Mouse (Mus musculus) liver, embryonic 12.5 days (tissue): ENCODE measurements at regions not wholly inside any gene's neighbourhood (a gene's known extent, or its start where the extent isn't known, plus 50 kb on each side); places are given as distances from the start of the nearest gene placed in this dataset.
"Not testable (repeated sequence)": the region's sequence is repeated elsewhere in the genome, so short reads cannot be mapped to it uniquely, and the experiment has no call there.

ENCODE experiments used
- ATAC-seq: fragments of 200-750 bp; cut with Nextera tagmentation; 2 replicates; pipeline ENCODE4 v1.8.0; 2017; ENCODE audit warnings: moderate number of reproducible peaks, mild to moderate bottlenecking, moderate library complexity
- H3K27ac ChIP-seq: fragments of 300-500 bp; sonication (generic); 2 replicates; pipeline ENCODE4 v1.5.1; 2016; ENCODE audit warnings: mild to moderate bottlenecking
- H3K27me3 ChIP-seq: fragments of 300-500 bp; sonication (generic); replicated peaks from 2 replicates; pipeline ENCODE4 v1.6.1; 2016; ENCODE audit warnings: mild to moderate bottlenecking, moderate library complexity
- H3K36me3 ChIP-seq: fragments of 300-500 bp; sonication (generic); 2 replicates; pipeline ENCODE4 v1.6.1; 2016; ENCODE audit warnings: mild to moderate bottlenecking, moderate library complexity
- H3K4me1 ChIP-seq: fragments of 300-500 bp; sonication (generic); 2 replicates; pipeline ENCODE4 v1.6.1; 2016
- H3K4me2 ChIP-seq: fragments of 300-500 bp; sonication (generic); 2 replicates; pipeline ENCODE4 v1.6.1; 2016; ENCODE audit warnings: mild to moderate bottlenecking, moderate library complexity
- H3K4me3 ChIP-seq: fragments of 300-500 bp; sonication (generic); 2 replicates; pipeline ENCODE4 v1.5.1; 2016; ENCODE audit warnings: mild to moderate bottlenecking, moderate library complexity
- H3K9ac ChIP-seq: fragments of 300-500 bp; sonication (generic); 2 replicates; pipeline ENCODE4 v1.6.1; 2016; ENCODE audit warnings: mild to moderate bottlenecking, moderate library complexity
- H3K9me3 ChIP-seq: fragments of 300-500 bp; sonication (generic); replicated peaks from 2 replicates; pipeline ENCODE4 v1.6.1; 2016; ENCODE audit warnings: mild to moderate bottlenecking, moderate library complexity
- WGBS: fragments of 180-500 bp; shearing (Covaris S2); methylation state at CpG from one replicate; pipeline ENCODE4 v1.1.7; 2016; ENCODE audit not compliant: insufficient replicate concordance; 5-methylcytosine and 5-hydroxymethylcytosine counted together

DNA sequence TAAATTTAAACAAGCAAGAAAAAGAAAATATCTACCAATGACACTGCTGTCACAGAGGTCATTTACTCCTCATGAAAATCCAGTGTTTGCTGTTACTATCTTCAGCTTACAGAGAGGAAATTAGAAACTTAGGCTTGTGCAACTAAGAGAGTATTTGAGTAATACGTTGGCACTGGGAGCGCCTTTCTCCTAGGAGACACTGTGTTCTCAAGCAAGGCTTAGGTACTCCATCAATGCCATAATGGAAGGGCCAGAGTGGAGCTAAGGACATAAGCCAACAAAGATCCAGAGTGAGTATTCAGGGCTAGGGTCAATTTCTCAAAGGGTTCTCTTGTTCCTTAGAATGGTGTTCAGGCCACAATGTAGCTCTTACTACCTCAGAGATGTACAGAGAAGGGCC, 294.4 kb upstream of the Klf6 start:
- H3K27me3 ChIP-seq, result no peaks in the 10 kb centered on the region
- H3K4me3 ChIP-seq, result no peak overlapping the region
- no peak overlapping the region for H3K4me2 ChIP-seq
- no peaks in the 10 kb centered on the region for H3K4me1 ChIP-seq
- no peak overlapping the region for H3K9ac ChIP-seq
- H3K27ac ChIP-seq, result no peak overlapping the region
- no peaks in the 10 kb centered on the region for H3K9me3 ChIP-seq
- no peaks in the 10 kb centered on the region for H3K36me3 ChIP-seq
- 71% methylated on average over 2 of the region's 2 CpGs for WGBS
- ATAC-seq, result no peak

- H3K4me1 ChIP-seq, result no peaks in the 10 kb centered on the region
- no peak overlapping the region for H3K27ac ChIP-seq
- no peaks in the 10 kb centered on the region for H3K36me3 ChIP-seq
- no peaks in the 10 kb centered on the region for H3K27me3 ChIP-seq
- no peaks in the 10 kb centered on the region for H3K9me3 ChIP-seq
- 43% methylated on average over 1 of the region's 1 CpGs for WGBS
- H3K9ac ChIP-seq, result no peak overlapping the region
- no peak overlapping the region for H3K4me3 ChIP-seq
- no peak for ATAC-seq
- no peak overlapping the region for H3K4me2 ChIP-seq
Measured at GRCm38 (mm10) chr13:5569579-5569978, 291.7 kb upstream of the Klf6 start.

DNA sequence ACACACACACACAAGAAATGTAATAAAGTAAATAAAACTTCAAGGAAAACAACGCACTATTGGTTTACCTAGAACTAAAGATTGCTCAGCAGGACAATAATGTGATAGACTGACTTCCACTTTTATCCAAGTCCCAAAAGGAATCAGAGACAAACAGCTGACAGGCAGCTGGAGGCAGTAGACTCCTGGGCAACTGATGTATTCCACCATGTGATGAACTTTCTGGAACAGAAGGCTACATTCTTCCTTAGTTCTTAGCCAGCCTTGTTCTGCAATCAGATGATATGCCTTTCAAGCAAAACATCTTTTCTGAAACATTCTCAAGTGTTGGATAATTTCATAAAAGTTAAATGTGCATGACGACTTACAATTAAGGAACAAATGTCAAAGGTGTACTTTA, 290.9 kb upstream of the Klf6 start:
- ATAC-seq, result no peak
- WGBS, result 75% methylated on average over 2 of the region's 2 CpGs
- H3K9me3 ChIP-seq, result no peaks in the 10 kb centered on the region
- no peak overlapping the region for H3K9ac ChIP-seq
- H3K4me3 ChIP-seq, result no peak overlapping the region
- no peaks in the 10 kb centered on the region for H3K36me3 ChIP-seq
- H3K4me2 ChIP-seq, result no peak overlapping the region
- no peaks in the 10 kb centered on the region for H3K4me1 ChIP-seq
- no peaks in the 10 kb centered on the region for H3K27me3 ChIP-seq
- H3K27ac ChIP-seq, result no peak overlapping the region

DNA sequence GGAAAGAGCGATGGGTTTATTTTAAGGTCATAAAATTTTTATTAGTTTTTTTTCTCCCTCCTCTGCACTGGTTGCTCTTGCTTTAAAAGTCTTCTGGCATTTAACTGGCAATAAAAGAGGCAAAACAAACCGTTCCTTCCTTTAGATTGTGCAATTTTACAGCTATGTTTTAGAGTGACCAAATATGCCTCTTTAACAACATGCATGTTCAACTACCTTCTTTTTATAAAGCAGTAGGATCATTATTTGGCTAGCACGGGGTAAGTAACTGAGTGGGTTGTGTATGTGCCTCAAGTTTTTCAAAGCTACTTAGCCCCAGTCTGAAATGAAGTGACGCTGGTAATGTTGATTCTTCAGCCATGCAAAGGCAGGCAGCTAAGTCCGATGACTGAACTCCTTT, 284.7 kb upstream of the Klf6 start:
- no peaks in the 10 kb centered on the region for H3K27me3 ChIP-seq
- no peak overlapping the region for H3K4me3 ChIP-seq
- H3K4me1 ChIP-seq, result no peaks in the 10 kb centered on the region
- no peak overlapping the region for H3K27ac ChIP-seq
- H3K36me3 ChIP-seq, result no peaks in the 10 kb centered on the region
- H3K9me3 ChIP-seq, result no peaks in the 10 kb centered on the region
- H3K9ac ChIP-seq, result no peak overlapping the region
- no peak overlapping the region for H3K4me2 ChIP-seq
- no peak for ATAC-seq
- 66% methylated on average over 5 of the region's 5 CpGs for WGBS

GRCm38 (mm10) chr13:5583681-5584080, 277.6 kb upstream of the Klf6 start:
- H3K27me3 ChIP-seq, H3K9me3 ChIP-seq, H3K4me2 ChIP-seq, H3K36me3 ChIP-seq, H3K27ac ChIP-seq, ATAC-seq, H3K4me3 ChIP-seq, H3K9ac ChIP-seq, H3K4me1 ChIP-seq: not testable (repeated sequence)
- WGBS, result 72% methylated on average over 7 of the region's 7 CpGs

- Histone ChIP-seq H3K27me3 (no peaks in the 10 kb centered on the region), H3K27ac (no peak overlapping the region), H3K36me3 (no peaks in the 10 kb centered on the region), H3K4me2 (no peak overlapping the region), H3K4me3 (no peak overlapping the region), H3K9ac (no peak overlapping the region), H3K4me1 (no peaks in the 10 kb centered on the region), H3K9me3 (no peaks in the 10 kb centered on the region)
- no peak for ATAC-seq
Measured at GRCm38 (mm10) chr13:5587196-5587595, 274.1 kb upstream of the Klf6 start.

DNA sequence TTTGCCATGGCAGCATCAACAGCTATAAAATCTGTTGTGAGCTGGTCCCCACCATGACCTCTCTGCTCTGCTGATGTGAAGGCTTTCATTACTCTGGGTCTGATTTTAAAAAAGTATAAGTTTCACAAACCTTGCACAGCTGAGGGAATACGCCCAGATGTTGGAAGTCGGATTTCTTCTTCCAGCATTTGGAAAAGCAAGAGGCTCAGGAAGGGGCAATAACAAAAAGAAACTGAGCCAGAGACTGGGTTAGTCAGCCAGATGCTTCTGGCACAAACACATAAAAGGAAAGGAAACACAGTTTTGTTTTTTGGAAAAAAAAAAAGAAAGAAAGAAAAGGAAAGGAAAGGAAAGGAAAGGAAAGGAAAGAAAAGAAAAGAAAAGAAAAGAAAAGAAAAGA, 270.0 kb upstream of the Klf6 start:
- H3K4me2 ChIP-seq, result no peak overlapping the region
- H3K4me3 ChIP-seq, result no peak overlapping the region
- H3K36me3 ChIP-seq, result no peaks in the 10 kb centered on the region
- ATAC-seq, result no peak
- 64% methylated on average over 2 of the region's 2 CpGs for WGBS
- no peak overlapping the region for H3K27ac ChIP-seq
- no peaks in the 10 kb centered on the region for H3K9me3 ChIP-seq
- no peak overlapping the region for H3K9ac ChIP-seq
- no peaks in the 10 kb centered on the region for H3K27me3 ChIP-seq
- no peaks in the 10 kb centered on the region for H3K4me1 ChIP-seq

DNA sequence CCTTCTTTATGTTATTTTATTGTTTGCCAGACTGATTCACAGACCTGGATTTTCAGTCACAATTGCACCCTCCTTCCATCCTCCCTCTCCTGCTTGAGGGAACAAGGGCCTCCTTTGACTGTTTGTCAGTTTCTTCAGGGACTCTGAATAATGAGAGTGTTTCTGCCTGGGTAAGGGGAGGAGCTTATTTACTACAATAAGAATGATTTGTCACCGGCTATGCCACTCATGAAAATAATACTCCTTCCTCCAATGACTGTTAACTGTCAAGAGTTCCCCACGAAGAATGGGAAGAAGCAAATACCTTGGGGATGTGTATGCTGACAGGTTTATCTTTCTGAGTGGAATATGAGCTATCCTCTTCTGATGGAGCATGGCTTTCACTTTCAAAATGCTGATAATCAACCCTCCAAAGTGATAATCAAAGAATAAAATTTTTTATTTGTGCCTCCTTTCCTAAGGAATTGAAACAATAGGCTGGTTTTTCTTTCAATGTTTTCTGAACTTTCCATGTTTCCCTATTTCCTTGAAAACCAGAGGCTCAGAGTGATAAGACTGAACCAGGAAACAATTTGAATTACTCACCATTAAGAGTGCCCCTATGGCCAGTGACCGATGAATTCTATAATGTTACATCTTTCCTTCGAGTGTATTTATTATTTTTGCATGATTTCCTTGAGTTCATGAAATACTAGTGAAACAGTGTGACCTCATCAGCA, 269.3 kb upstream of the Klf6 start:
- H3K27ac ChIP-seq, result peak overlapping the region; percentile 18; the same call in 1 of the 2 replicates
- H3K36me3 ChIP-seq, result no peaks in the 10 kb centered on the region
- peak overlapping the region; percentile 18; the same call in 1 of the 2 replicates for H3K4me2 ChIP-seq
- WGBS, result 3% methylated on average over 4 of the region's 4 CpGs
- no peaks in the 10 kb centered on the region for H3K9me3 ChIP-seq
- ATAC-seq, result peak; percentile 54
- H3K9ac ChIP-seq, result no peak overlapping the region
- no peaks in the 10 kb centered on the region for H3K27me3 ChIP-seq
- no peak overlapping the region for H3K4me3 ChIP-seq
- H3K4me1 ChIP-seq, result no peaks in the 10 kb centered on the region

DNA sequence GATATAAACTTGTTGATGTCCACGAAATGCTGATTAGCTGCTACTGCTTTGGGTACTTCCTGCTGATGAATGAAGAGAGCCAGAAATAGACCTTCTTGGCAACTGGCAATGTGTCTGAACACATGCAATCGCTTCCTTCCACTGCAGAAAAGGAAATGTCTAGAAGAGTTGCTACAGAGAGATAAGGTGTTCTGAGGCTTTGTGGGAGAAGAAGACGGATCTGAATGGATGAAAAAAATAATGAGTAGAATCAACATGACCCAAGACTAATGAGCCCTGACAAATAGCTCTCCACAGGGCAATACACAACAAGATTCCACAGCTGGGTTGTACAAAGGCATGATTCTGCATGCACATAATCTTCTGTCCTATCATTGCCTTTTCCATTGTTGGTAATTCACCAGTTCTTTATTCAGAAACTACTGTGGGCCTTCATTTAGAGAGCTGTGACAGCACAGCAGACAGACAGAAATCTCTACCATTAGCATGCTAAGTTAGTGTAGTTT, 268.7 kb upstream of the Klf6 start:
- WGBS, result 11% methylated on average over 3 of the region's 3 CpGs
- H3K27me3 ChIP-seq, result no peaks in the 10 kb centered on the region
- 0 out of 2 replicates have a peak overlapping the region, but pooled peaks have one; percentile 18 for H3K4me2 ChIP-seq
- no peaks in the 10 kb centered on the region for H3K4me1 ChIP-seq
- 0 out of 2 replicates have a peak overlapping the region, but pooled peaks have one; percentile 51 for H3K27ac ChIP-seq
- H3K9ac ChIP-seq, result no peak overlapping the region
- no peak overlapping the region for H3K4me3 ChIP-seq
- H3K9me3 ChIP-seq, result no peaks in the 10 kb centered on the region
- H3K36me3 ChIP-seq, result no peaks in the 10 kb centered on the region
- peak; percentile 76 for ATAC-seq

DNA sequence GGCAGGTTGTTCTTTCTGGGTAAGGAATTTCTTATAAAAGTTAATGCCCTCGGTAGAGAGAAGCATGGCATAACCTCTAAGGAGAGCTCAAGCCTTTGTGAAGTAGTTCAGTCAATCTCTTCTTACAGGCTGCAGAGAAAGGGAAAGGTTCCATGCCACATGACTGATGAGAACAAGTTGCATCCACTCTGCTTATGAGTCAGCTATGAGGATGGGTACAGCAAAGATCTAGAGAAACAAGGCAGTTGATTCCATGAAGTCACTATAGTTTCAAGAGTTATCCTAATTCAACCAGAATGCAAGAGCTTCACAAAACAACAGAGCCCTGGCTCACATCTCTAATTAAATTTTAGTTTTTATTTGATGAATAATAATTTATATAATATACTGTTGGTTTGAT, 259.6 kb upstream of the Klf6 start:
- Histone ChIP-seq H3K9me3 (no peaks in the 10 kb centered on the region), H3K27ac (no peak overlapping the region), H3K4me3 (no peak overlapping the region), H3K4me1 (no peaks in the 10 kb centered on the region), H3K4me2 (no peak overlapping the region), H3K9ac (no peak overlapping the region), H3K36me3 (no peaks in the 10 kb centered on the region), H3K27me3 (no peaks in the 10 kb centered on the region)
- ATAC-seq, result no peak
- WGBS, result 56% methylated on average over 1 of the region's 1 CpGs

DNA sequence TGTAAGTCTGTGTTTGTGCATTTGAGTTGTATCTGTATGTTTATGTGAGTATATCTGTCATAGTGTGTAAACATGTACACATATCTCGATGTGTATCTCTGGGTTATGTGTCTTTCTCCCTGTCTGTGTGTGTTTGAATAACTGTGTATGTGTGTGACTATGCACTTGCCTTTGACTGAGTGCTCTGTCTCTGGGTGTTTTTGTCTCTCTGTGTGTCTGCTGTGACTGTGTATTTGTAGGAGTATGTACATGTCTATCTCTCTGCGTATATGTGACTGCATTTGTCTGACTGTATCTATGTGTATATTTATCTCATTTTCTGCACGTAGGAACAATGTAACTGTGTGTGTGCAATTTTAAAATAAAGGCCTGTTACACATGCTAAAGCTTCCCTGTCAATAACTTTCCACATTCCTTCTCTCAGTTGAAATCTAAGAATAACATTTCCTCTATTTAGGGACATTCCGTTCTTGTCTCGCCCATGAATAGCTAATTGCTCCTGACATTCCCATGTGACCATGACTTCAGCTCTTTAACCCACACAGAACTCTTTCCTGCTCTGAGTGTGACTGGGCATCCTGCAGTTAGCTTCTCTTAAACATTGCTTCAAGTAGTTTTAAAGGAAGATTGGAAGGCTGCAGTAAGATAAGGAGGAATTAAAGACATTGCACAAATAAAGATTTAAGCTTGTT, 257.2 kb upstream of the Klf6 start:
- Histone ChIP-seq H3K9ac (no peak overlapping the region), H3K4me3 (no peak overlapping the region), H3K27ac (no peak overlapping the region), H3K4me1 (no peaks in the 10 kb centered on the region), H3K27me3 (no peaks in the 10 kb centered on the region), H3K4me2 (no peak overlapping the region), H3K9me3 (no peaks in the 10 kb centered on the region), H3K36me3 (no peaks in the 10 kb centered on the region)
- ATAC-seq, result no peak
- WGBS, result 46% methylated on average over 5 of the region's 5 CpGs

- Histone ChIP-seq H3K36me3 (no peaks in the 10 kb centered on the region), H3K4me3 (no peak overlapping the region), H3K4me1 (no peaks in the 10 kb centered on the region), H3K9me3 (no peaks in the 10 kb centered on the region), H3K4me2 (no peak overlapping the region), H3K27me3 (no peaks in the 10 kb centered on the region), H3K9ac (no peak overlapping the region), H3K27ac (no peak overlapping the region)
- ATAC-seq, result no peak
Measured at GRCm38 (mm10) chr13:5605418-5605817, 255.9 kb upstream of the Klf6 start.
